Mouse (Mus musculus) midbrain, embryonic 12.5 days (tissue): Measurements from ENCODE around the gene Aip. TPM values are rescaled to one million over a fixed set of nuclear protein-coding genes. Genes with fewer than 3 reads are reported as not detected.

Source experiments
- ATAC-seq: fragments of 200-750 bp; cut with Nextera tagmentation; 2 replicates; pipeline ENCODE4 v1.8.0; 2017; ENCODE audit warnings: low read depth, moderate TSS enrichment, moderate library complexity; ENCODE audit not compliant: low FRiP score
- H3K27ac ChIP-seq: fragments of 300-500 bp; sonication (generic); replicated peaks from 2 replicates; pipeline ENCODE4 v1.5.1; 2016; ENCODE audit warnings: mild to moderate bottlenecking
- H3K27me3 ChIP-seq: fragments of 300-500 bp; sonication (generic); 2 replicates; pipeline ENCODE4 v1.6.1; 2016; ENCODE audit warnings: mild to moderate bottlenecking
- H3K36me3 ChIP-seq: fragments of 300-500 bp; sonication (generic); 2 replicates; pipeline ENCODE4 v1.6.1; 2016
- H3K4me1 ChIP-seq: fragments of 300-500 bp; sonication (generic); 2 replicates; pipeline ENCODE4 v1.6.1; 2016
- H3K4me2 ChIP-seq: fragments of 300-500 bp; sonication (generic); replicated peaks from 2 replicates; pipeline ENCODE4 v1.6.1; 2016; ENCODE audit warnings: mild to moderate bottlenecking, moderate library complexity
- H3K4me3 ChIP-seq: fragments of 300-500 bp; sonication (generic); 2 replicates; pipeline ENCODE4 v1.5.1; 2016; ENCODE audit warnings: mild to moderate bottlenecking
- H3K9ac ChIP-seq: fragments of 300-500 bp; sonication (generic); replicated peaks from 2 replicates; pipeline ENCODE4 v1.6.1; 2016; ENCODE audit warnings: mild to moderate bottlenecking, moderate library complexity
- H3K9me3 ChIP-seq: fragments of 300-500 bp; sonication (generic); 2 replicates; pipeline ENCODE4 v1.6.1; 2016; ENCODE audit warnings: mild to moderate bottlenecking
- WGBS: fragments of 180-500 bp; shearing (Covaris S2); methylation state at CpG from one replicate; pipeline ENCODE4 v1.1.7; 2016; 5-methylcytosine and 5-hydroxymethylcytosine counted together
- polyA plus RNA-seq: library from polyadenylated mRNA; unstranded; fragments of >200 nt; fragmentation: Nextera tagmentation; extraction: Ambion mirVana; gene quantifications from 2 replicates; pipeline ENCODE4 v1.2.1, GENCODE M21; 2016

Aip gene
- polyA plus RNA-seq, 1 experiment from 2014 or later: 63.6 TPM

GRCm38 (mm10) chr19:4150567-4151487 is 25.2 kb upstream of the Aip start:
- no peak overlapping the region for H3K4me2 ChIP-seq
- H3K9me3 ChIP-seq: no peaks in the 10 kb centered on the region
- peaks cover 30% of the 10 kb centered on the region for H3K36me3 ChIP-seq
- ATAC-seq: no peak
- H3K27me3 ChIP-seq: no peaks in the 10 kb centered on the region
- H3K4me1 ChIP-seq: peaks cover 22% of the 10 kb centered on the region
- whole genome bisulfite sequencing: 90% methylated on average over 22 of the region's 22 CpGs
- no peak overlapping the region for H3K4me3 ChIP-seq
- H3K9ac ChIP-seq: no peak overlapping the region; the same call in 1 of the 2 replicates
- no peak overlapping the region for H3K27ac ChIP-seq

- peaks cover 22% of the 10 kb centered on the region for H3K4me1 ChIP-seq
- no peak overlapping the region for H3K4me3 ChIP-seq
- peaks cover 27% of the 10 kb centered on the region for H3K36me3 ChIP-seq
- 93% methylated on average over 17 of the region's 17 CpGs for WGBS
- ATAC-seq: no peak
- H3K27me3 ChIP-seq: no peaks in the 10 kb centered on the region
- H3K4me2 ChIP-seq: peak overlapping the region; percentile 86
- H3K9ac ChIP-seq: peak overlapping the region; percentile 86
- H3K27ac ChIP-seq: no peak overlapping the region
- no peaks in the 10 kb centered on the region for H3K9me3 ChIP-seq
Measured at GRCm38 (mm10) chr19:4149764-4150461, 24.3 kb upstream of the Aip start.

GRCm38 (mm10) chr19:4149283-4149682 is 23.6 kb upstream of the Aip start:
- no peak overlapping the region for H3K27ac ChIP-seq
- H3K9ac ChIP-seq: peak overlapping the region; percentile 86
- peak overlapping the region; percentile 86 for H3K4me2 ChIP-seq
- peaks cover 22% of the 10 kb centered on the region for H3K4me1 ChIP-seq
- peaks cover 27% of the 10 kb centered on the region for H3K36me3 ChIP-seq
- no peaks in the 10 kb centered on the region for H3K27me3 ChIP-seq
- H3K9me3 ChIP-seq: no peaks in the 10 kb centered on the region
- H3K4me3 ChIP-seq: peak overlapping the region; percentile 85
- ATAC-seq: no peak
- WGBS: 91% methylated on average over 11 of the region's 11 CpGs

- Histone ChIP-seq H3K4me3 (peak overlapping the region; percentile 85), H3K9me3 (no peaks in the 10 kb centered on the region), H3K27ac (peak overlapping the region; percentile 47; the same call in 1 of the 2 replicates), H3K4me1 (peaks cover 22% of the 10 kb centered on the region), H3K27me3 (no peaks in the 10 kb centered on the region), H3K4me2 (peak overlapping the region; percentile 86), H3K9ac (peak overlapping the region; percentile 86), H3K36me3 (peaks cover 25% of the 10 kb centered on the region)
- ATAC-seq: no peak; the same call in 1 of the 2 replicates
- WGBS: 6% methylated on average over 7 of the region's 8 CpGs
Measured at GRCm38 (mm10) chr19:4148819-4149218, 23.2 kb upstream of the Aip start.

GRCm38 (mm10) chr19:4148491-4148806 is 22.8 kb upstream of the Aip start, which contains the start of gene Coro1b:
TSS of gene Coro1b (plus strand) at chr19:4148619.
- H3K27me3 ChIP-seq: no peaks in the 10 kb centered on the region
- H3K27ac ChIP-seq: peak within 1 kb of the TSS; percentile 47
- H3K4me1 ChIP-seq: peaks cover 22% of the 10 kb centered on the region
- H3K9ac ChIP-seq: peak within 1 kb of the TSS; percentile 86
- H3K36me3 ChIP-seq: peaks cover 22% of the 10 kb centered on the region
- H3K9me3 ChIP-seq: no peaks in the 10 kb centered on the region
- under 1% methylated on average over 33 of the region's 33 CpGs for WGBS
- H3K4me3 ChIP-seq: peak within 1 kb of the TSS; percentile 85
- ATAC-seq: peak; percentile 96
- peak within 1 kb of the TSS; percentile 86 for H3K4me2 ChIP-seq

- peaks cover 22% of the 10 kb centered on the region for H3K4me1 ChIP-seq
- no peaks in the 10 kb centered on the region; the same call in 1 of the 2 replicates for H3K27me3 ChIP-seq
- H3K4me2 ChIP-seq: peak overlapping the region; percentile 86
- peak; percentile 38 for ATAC-seq
- no peaks in the 10 kb centered on the region for H3K9me3 ChIP-seq
- peak overlapping the region; percentile 86 for H3K9ac ChIP-seq
- peak overlapping the region; percentile 85 for H3K4me3 ChIP-seq
- peak overlapping the region; percentile 47 for H3K27ac ChIP-seq
- WGBS: 29% methylated on average over 9 of the region's 9 CpGs
- H3K36me3 ChIP-seq: peaks cover 17% of the 10 kb centered on the region
Measured at GRCm38 (mm10) chr19:4147782-4148490, 22.3 kb upstream of the Aip start.

- Histone ChIP-seq H3K9ac (no peak overlapping the region), H3K4me3 (no peak overlapping the region), H3K27me3 (no peaks in the 10 kb centered on the region; the same call in 1 of the 2 replicates), H3K36me3 (peaks cover 12% of the 10 kb centered on the region), H3K4me2 (no peak overlapping the region), H3K27ac (no peak overlapping the region), H3K9me3 (no peaks in the 10 kb centered on the region), H3K4me1 (peaks cover 22% of the 10 kb centered on the region)
- ATAC-seq: no peak
- 53% methylated on average over 3 of the region's 3 CpGs for WGBS
Measured at GRCm38 (mm10) chr19:4147022-4147405, 21.4 kb upstream of the Aip start.

- ATAC-seq: no peak
- no peak overlapping the region for H3K9ac ChIP-seq
- H3K27me3 ChIP-seq: no peaks in the 10 kb centered on the region; the same call in 1 of the 2 replicates
- WGBS: 61% methylated on average over 12 of the region's 12 CpGs
- no peaks in the 10 kb centered on the region for H3K9me3 ChIP-seq
- H3K27ac ChIP-seq: no peak overlapping the region
- peaks cover 12% of the 10 kb centered on the region for H3K36me3 ChIP-seq
- H3K4me2 ChIP-seq: no peak overlapping the region
- H3K4me3 ChIP-seq: no peak overlapping the region
- peaks cover 22% of the 10 kb centered on the region for H3K4me1 ChIP-seq
Measured at GRCm38 (mm10) chr19:4146366-4147021, 20.8 kb upstream of the Aip start.

GRCm38 (mm10) chr19:4145936-4146335 is 20.3 kb upstream of the Aip start:
- Histone ChIP-seq H3K4me1 (peaks cover 22% of the 10 kb centered on the region), H3K36me3 (peaks cover 7% of the 10 kb centered on the region), H3K27me3 (no peaks in the 10 kb centered on the region; the same call in 1 of the 2 replicates), H3K4me2 (no peak overlapping the region), H3K9me3 (no peaks in the 10 kb centered on the region), H3K27ac (no peak overlapping the region), H3K4me3 (no peak overlapping the region), H3K9ac (no peak overlapping the region)
- ATAC-seq: no peak
- 81% methylated on average over 5 of the region's 5 CpGs for WGBS

GRCm38 (mm10) chr19:4144550-4145498 is 19.2 kb upstream of the Aip start:
- H3K4me3 ChIP-seq: no peak overlapping the region
- no peak for ATAC-seq
- H3K9me3 ChIP-seq: no peaks in the 10 kb centered on the region
- peaks cover 18% of the 10 kb centered on the region for H3K4me1 ChIP-seq
- no peak overlapping the region for H3K9ac ChIP-seq
- no peaks in the 10 kb centered on the region for H3K36me3 ChIP-seq
- no peak overlapping the region for H3K4me2 ChIP-seq
- 85% methylated on average over 16 of the region's 16 CpGs for WGBS
- no peaks in the 10 kb centered on the region; the same call in 1 of the 2 replicates for H3K27me3 ChIP-seq
- H3K27ac ChIP-seq: no peak overlapping the region
